Comparison of ENCODE assay signal across 18 mouse cellular contexts in the genomic region with DNA sequence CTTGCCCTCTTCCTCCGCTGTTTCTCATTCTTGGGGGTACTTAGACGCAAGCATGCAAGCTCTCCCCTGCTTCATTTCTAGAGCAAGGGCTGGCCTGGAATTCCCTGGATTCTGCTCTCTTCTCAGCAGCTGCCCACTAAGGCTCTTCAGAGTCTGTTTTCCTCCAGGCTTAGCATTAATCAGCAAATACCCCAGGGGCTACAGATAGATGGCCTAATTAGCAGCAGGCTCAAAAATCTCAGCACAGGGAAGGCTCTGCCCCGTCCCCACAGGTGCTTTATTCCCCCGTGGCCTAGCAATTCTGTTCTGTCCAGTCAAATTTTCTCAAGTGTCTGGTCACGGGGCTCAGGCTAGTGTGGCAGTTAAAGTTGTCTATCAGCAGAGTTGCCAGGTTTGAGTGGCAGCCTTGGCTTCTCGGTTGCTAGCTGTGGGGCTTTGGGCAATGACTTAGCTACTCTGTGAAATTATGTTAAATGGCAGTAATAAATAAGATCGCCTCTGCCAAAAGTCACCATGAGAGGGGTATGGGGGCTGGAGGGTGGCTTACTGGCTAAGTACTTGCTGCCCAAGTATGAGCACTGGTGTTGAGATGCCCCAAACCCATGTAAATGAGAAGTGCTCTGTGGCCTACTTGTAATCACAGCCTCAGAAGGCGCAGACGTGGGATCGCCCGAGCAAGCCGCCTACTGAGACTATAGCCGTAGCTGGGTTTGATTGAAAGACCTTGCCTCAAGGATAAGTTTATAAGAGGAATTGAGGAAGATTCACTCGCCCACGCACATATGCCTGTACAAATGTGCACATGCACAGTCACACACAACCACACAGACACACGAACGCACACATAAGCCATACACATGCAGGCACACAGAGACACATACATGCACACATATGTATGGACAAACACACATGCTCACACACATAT.
DNase-seq lines count a peak whose midpoint lies in the region; ATAC-seq and TF ChIP-seq lines count a peak whose summit lies in the region.
"Had no signal": no experiment of that assay in that cellular context is flagged by ENCODE, and none has a peak within 500 bp of the region (broad histone marks: within the 10 kb centered on the region; RNA-seq: fewer than 3 reads in every experiment).

No protein-coding gene starts in this region.

- 66% methylated on average over 17 of the region's 17 CpGs for WGBS in midbrain, embryonic 14.5 days

- H3K4me3 ChIP-seq in layer of hippocampus, adult 2 months, result no peak overlapping the region
- H3K4me3 ChIP-seq in midbrain, embryonic 14.5 days (replicated peaks; ENCODE audit: low read depth, low read length), result no peak overlapping the region
- H3K4me3 ChIP-seq: heart, embryonic 10.5 days; intestine, embryonic 15.5 days; liver, embryonic 12.5 days; lung, embryonic 15.5 days had no signal

- no peaks in the 10 kb centered on the region for H3K27me3 ChIP-seq in midbrain, embryonic 14.5 days (ENCODE audit: control insufficient read depth, insufficient read depth, low read length)
- H3K27me3 ChIP-seq: intestine, embryonic 15.5 days; liver, embryonic 12.5 days; lung, embryonic 15.5 days had no signal

- no peak for TF ChIP-seq CTCF in layer of hippocampus, adult 2 months (conservative IDR thresholded peaks at IDR 0.05)

- H3K9me3 ChIP-seq in midbrain, embryonic 14.5 days (ENCODE audit: control insufficient read depth, low read length), result no peaks in the 10 kb centered on the region
- H3K9me3 ChIP-seq: heart, embryonic 10.5 days; intestine, embryonic 15.5 days; liver, embryonic 12.5 days; lung, embryonic 15.5 days had no signal

- peak overlapping the region; percentile 75 for H3K27ac ChIP-seq in layer of hippocampus, adult 2 months
- H3K27ac ChIP-seq in midbrain, embryonic 14.5 days (replicated peaks; ENCODE audit: low read depth, low read length), result peak overlapping the region; percentile 28; the same call in 1 of the 2 replicates
- H3K27ac ChIP-seq: heart, embryonic 10.5 days; intestine, embryonic 15.5 days; kidney, postnatal 0 days; liver, embryonic 12.5 days; lung, embryonic 15.5 days had no signal

- peak in 1 of 2 experiments; percentile 50 for DNase-seq in layer of hippocampus, adult 2 months (ENCODE audit: low spot score in 2 of 2)
- no peak for DNase-seq in layer of hippocampus, adult 8-10 months (ENCODE audit: low spot score in 2 of 2)
- peak; percentile 53 for DNase-seq in MN1 (ENCODE audit: low spot score)
- peak; percentile 53 for DNase-seq in brain, adult 2 months (ENCODE audit: low read depth, low spot score)
- peak; percentile 58 for DNase-seq in midbrain, embryonic 14.5 days
- DNase-seq: adrenal gland, postnatal 14 days; cerebellum, adult 9-10 months; forebrain, postnatal 0 days; gastrocnemius, postnatal 14 days; heart, postnatal 14 days; thymus, postnatal 14 days had no signal

- H3K9ac ChIP-seq in midbrain, embryonic 14.5 days (replicated peaks; ENCODE audit: low read length), result no peak overlapping the region
- H3K9ac ChIP-seq: forebrain, postnatal 0 days; intestine, embryonic 15.5 days; liver, embryonic 12.5 days; lung, embryonic 15.5 days had no signal

- no peaks in the 10 kb centered on the region for H3K36me3 ChIP-seq in midbrain, embryonic 14.5 days (ENCODE audit: control insufficient read depth, insufficient read depth, low read length)
- H3K36me3 ChIP-seq: heart, embryonic 10.5 days; intestine, embryonic 15.5 days; liver, embryonic 12.5 days; lung, embryonic 15.5 days had no signal

- H3K4me1 ChIP-seq in midbrain, embryonic 14.5 days (ENCODE audit: control insufficient read depth, insufficient read depth, low read length), result peaks cover 31% of the 10 kb centered on the region
- H3K4me1 ChIP-seq: heart, embryonic 10.5 days; intestine, embryonic 15.5 days; liver, embryonic 12.5 days; lung, embryonic 15.5 days had no signal

- H3K4me2 ChIP-seq in midbrain, embryonic 14.5 days (ENCODE audit: low read length), result no peak overlapping the region
- H3K4me2 ChIP-seq: intestine, embryonic 15.5 days; liver, embryonic 12.5 days; lung, embryonic 15.5 days had no signal

- ATAC-seq in midbrain, embryonic 14.5 days (ENCODE audit: low FRiP score, low TSS enrichment), result peak; percentile 22; the same call in 1 of the 2 replicates
- no peak for ATAC-seq in erythroblast, adult 5-6 weeks (replicated peaks; ENCODE audit: low FRiP score, poor library complexity, severe bottlenecking)
- no peak for ATAC-seq in megakaryocyte progenitor cell, adult 5-6 weeks (replicated peaks; ENCODE audit: poor library complexity)
- ATAC-seq: forebrain, postnatal 0 days; intestine, embryonic 15.5 days; liver, embryonic 12.5 days had no signal

Comparison
In these comparisons a context has a peak if more than half of its experiments do, and no peak if none do; other contexts are left out.
1. DNase-seq: peak in MN1 (single experiment), brain, adult 2 months (single experiment) and midbrain, embryonic 14.5 days (single experiment); none in layer of hippocampus, adult 8-10 months (0 of 2).